16 mouse cellular contexts compared by ENCODE assay signal in the genomic region with DNA sequence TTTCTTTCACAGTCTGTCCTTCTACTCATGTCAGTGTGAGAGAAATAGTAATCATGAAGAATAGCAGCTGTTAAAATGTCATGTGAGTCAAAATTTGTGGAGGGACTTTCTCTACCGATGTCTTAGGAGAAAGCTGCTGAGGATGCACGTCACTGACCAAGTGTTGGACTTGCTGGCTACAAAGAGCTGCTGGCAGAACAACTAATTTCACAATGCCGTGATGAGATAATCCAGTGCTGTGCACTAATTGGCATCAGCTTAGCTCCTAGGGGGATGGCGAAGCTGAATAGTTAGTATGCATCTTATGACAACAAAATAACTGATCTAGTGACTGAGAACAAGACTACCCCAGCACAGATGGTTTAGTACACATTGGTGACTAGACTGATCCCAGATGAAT. TPM values are rescaled to one million over a fixed set of nuclear protein-coding genes. Genes with fewer than 3 reads are reported as not detected.
DNase-seq lines count a peak whose midpoint lies in the region; ATAC-seq lines count a peak whose summit lies in the region.
"Had no signal": no experiment of that assay in that cellular context is flagged by ENCODE, and none has a peak within 500 bp of the region (broad histone marks: within the 10 kb centered on the region; RNA-seq: fewer than 3 reads in every experiment).

No protein-coding gene starts in this region.

- intact Hi-C loops in heart, postnatal 25 days (cut with DNase I): no loop called here

- no peak overlapping the region for H3K4me3 ChIP-seq in heart, embryonic 10.5 days
- H3K4me3 ChIP-seq in forebrain, embryonic 12.5 days (replicated peaks): no peak overlapping the region
- H3K4me3 ChIP-seq in intestine, embryonic 16.5 days (ENCODE audit: low read length): no peak overlapping the region
- H3K4me3 ChIP-seq: embryonic facial prominence, embryonic 12.5 days; hindbrain, embryonic 15.5 days had no signal

- H3K27me3 ChIP-seq in heart, embryonic 10.5 days (ENCODE audit: insufficient read depth, poor library complexity, severe bottlenecking): no peaks in the 10 kb centered on the region
- no peaks in the 10 kb centered on the region for H3K27me3 ChIP-seq in forebrain, embryonic 12.5 days
- H3K27me3 ChIP-seq in intestine, embryonic 16.5 days (replicated peaks; ENCODE audit: control insufficient read depth, insufficient read depth, low read length): no peaks in the 10 kb centered on the region
- H3K27me3 ChIP-seq: embryonic facial prominence, embryonic 12.5 days; hindbrain, embryonic 15.5 days had no signal

- H3K4me2 ChIP-seq in forebrain, embryonic 12.5 days: no peak overlapping the region
- no peak overlapping the region for H3K4me2 ChIP-seq in intestine, embryonic 16.5 days (ENCODE audit: low read depth, low read length)
- H3K4me2 ChIP-seq: embryonic facial prominence, embryonic 12.5 days; hindbrain, embryonic 15.5 days had no signal

- no peak overlapping the region for H3K9ac ChIP-seq in forebrain, embryonic 12.5 days
- no peak overlapping the region for H3K9ac ChIP-seq in intestine, embryonic 16.5 days (ENCODE audit: low read depth, low read length)
- H3K9ac ChIP-seq: embryonic facial prominence, embryonic 12.5 days; hindbrain, embryonic 15.5 days had no signal

- H3K36me3 ChIP-seq in heart, embryonic 10.5 days: no peaks in the 10 kb centered on the region
- no peaks in the 10 kb centered on the region for H3K36me3 ChIP-seq in forebrain, embryonic 12.5 days (replicated peaks)
- no peaks in the 10 kb centered on the region for H3K36me3 ChIP-seq in intestine, embryonic 16.5 days (ENCODE audit: control insufficient read depth, insufficient read depth, low read length)
- H3K36me3 ChIP-seq: embryonic facial prominence, embryonic 12.5 days; hindbrain, embryonic 15.5 days had no signal

- H3K4me1 ChIP-seq in heart, embryonic 10.5 days: 0 out of 2 replicates have a peak, but pooled peaks cover under 1% of the 10 kb centered on the region
- no peaks in the 10 kb centered on the region for H3K4me1 ChIP-seq in forebrain, embryonic 12.5 days
- no peaks in the 10 kb centered on the region for H3K4me1 ChIP-seq in intestine, embryonic 16.5 days (ENCODE audit: control insufficient read depth, insufficient read depth, low read length)
- H3K4me1 ChIP-seq: embryonic facial prominence, embryonic 12.5 days had no signal

- H3K9me3 ChIP-seq in heart, embryonic 10.5 days: no peaks in the 10 kb centered on the region
- no peaks in the 10 kb centered on the region for H3K9me3 ChIP-seq in forebrain, embryonic 12.5 days
- no peaks in the 10 kb centered on the region for H3K9me3 ChIP-seq in intestine, embryonic 16.5 days (ENCODE audit: control insufficient read depth, low read length)
- H3K9me3 ChIP-seq: embryonic facial prominence, embryonic 12.5 days; hindbrain, embryonic 15.5 days had no signal

- peak; percentile 55; the same call in 1 of the 2 replicates for ATAC-seq in forebrain, embryonic 12.5 days (ENCODE audit: low FRiP score)
- ATAC-seq in intestine, embryonic 16.5 days: no peak

- H3K27ac ChIP-seq in heart, embryonic 10.5 days: no peak overlapping the region
- no peak overlapping the region for H3K27ac ChIP-seq in forebrain, embryonic 12.5 days
- H3K27ac ChIP-seq in intestine, embryonic 16.5 days (ENCODE audit: low read length): no peak overlapping the region
- H3K27ac ChIP-seq: embryonic facial prominence, embryonic 12.5 days; hindbrain, embryonic 15.5 days had no signal

- 71% methylated on average over 4 of the region's 4 CpGs for WGBS in heart, embryonic 10.5 days
- whole genome bisulfite sequencing in forebrain, embryonic 12.5 days: 13% methylated on average over 4 of the region's 4 CpGs
- WGBS in intestine, embryonic 16.5 days: 66% methylated on average over 4 of the region's 4 CpGs

- DNase-seq in heart, adult 18-20 months: peak; percentile 72 to 86
- no peak for DNase-seq in heart, embryonic 10.5 days (ENCODE audit: low spot score)
- DNase-seq in Muller cell, postnatal 12 days (ENCODE audit: inconsistent ontology term): peak; percentile 21
- peak; percentile 52 for DNase-seq in heart, postnatal 25 days (ENCODE audit: low spot score)
- no peak for DNase-seq in left cerebral cortex, adult 11 months (ENCODE audit: low spot score)
- no peak for DNase-seq in ovary, postnatal 10 days (ENCODE audit: low spot score)
- DNase-seq: adrenal gland, postnatal 10 days; cerebellum, adult 18-20 months; kidney, postnatal 14 days; left cerebral cortex, postnatal 4 days; thymus, adult 2 months had no signal

RNA-seq across cellular contexts. Expression of a gene that starts 34.9 kb away (rescaled TPM):
- total RNA-seq in heart, adult 18-20 months (2021): under 1 TPM; 0.75 to 0.77 TPM
- polyA plus RNA-seq in heart, embryonic 10.5 days (2016; fragmentation: Nextera tagmentation; extraction: Ambion mirVana): not detected in 2 replicates
- not detected in 2 replicates for polyA plus RNA-seq in forebrain, embryonic 12.5 days (2016; fragmentation: Nextera tagmentation; extraction: Ambion mirVana)
- under 1 TPM; 0.67 to 0.68 TPM for total RNA-seq in heart, postnatal 25 days (2021)
- not detected in 2 replicates for polyA plus RNA-seq in intestine, embryonic 16.5 days (2015; fragmentation: Nextera tagmentation; extraction: Ambion mirVana)
- polyA plus RNA-seq: embryonic facial prominence, embryonic 12.5 days; hindbrain, embryonic 15.5 days; liver, embryonic 16.5 days; thymus, adult 2 months had no signal

RNA-seq across cellular contexts. Expression of a gene that starts 40.7 kb away (rescaled TPM):
- under 1 TPM; 0.75 to 0.77 TPM for total RNA-seq in heart, adult 18-20 months (2021)
- not detected in 2 replicates for polyA plus RNA-seq in heart, embryonic 10.5 days (2016; fragmentation: Nextera tagmentation; extraction: Ambion mirVana)
- not detected in 2 replicates for polyA plus RNA-seq in forebrain, embryonic 12.5 days (2016; fragmentation: Nextera tagmentation; extraction: Ambion mirVana)
- total RNA-seq in heart, postnatal 25 days (2021): under 1 TPM; 0.67 to 0.68 TPM
- polyA plus RNA-seq in intestine, embryonic 16.5 days (2015; fragmentation: Nextera tagmentation; extraction: Ambion mirVana): not detected in 2 replicates
- polyA plus RNA-seq: embryonic facial prominence, embryonic 12.5 days; hindbrain, embryonic 15.5 days; liver, embryonic 16.5 days; thymus, adult 2 months had no signal

RNA-seq across cellular contexts. Expression of a gene that starts 46.5 kb away (rescaled TPM):
- under 1 TPM; 0.75 to 0.77 TPM for total RNA-seq in heart, adult 18-20 months (2021)
- polyA plus RNA-seq in heart, embryonic 10.5 days (2016; fragmentation: Nextera tagmentation; extraction: Ambion mirVana): not detected in 2 replicates
- polyA plus RNA-seq in forebrain, embryonic 12.5 days (2016; fragmentation: Nextera tagmentation; extraction: Ambion mirVana): not detected in 2 replicates
- under 1 TPM; 0.67 to 0.68 TPM for total RNA-seq in heart, postnatal 25 days (2021)
- polyA plus RNA-seq in intestine, embryonic 16.5 days (2015; fragmentation: Nextera tagmentation; extraction: Ambion mirVana): not detected in 2 replicates
- polyA plus RNA-seq: embryonic facial prominence, embryonic 12.5 days; hindbrain, embryonic 15.5 days; liver, embryonic 16.5 days; thymus, adult 2 months had no signal

RNA-seq across cellular contexts. Expression of a gene that starts 52.3 kb away (rescaled TPM):
- total RNA-seq in heart, adult 18-20 months (2021): under 1 TPM; 0.75 to 0.77 TPM
- polyA plus RNA-seq in heart, embryonic 10.5 days (2016; fragmentation: Nextera tagmentation; extraction: Ambion mirVana): not detected in 2 replicates
- not detected in 2 replicates for polyA plus RNA-seq in forebrain, embryonic 12.5 days (2016; fragmentation: Nextera tagmentation; extraction: Ambion mirVana)
- total RNA-seq in heart, postnatal 25 days (2021): under 1 TPM; 0.67 to 0.68 TPM
- not detected in 2 replicates for polyA plus RNA-seq in intestine, embryonic 16.5 days (2015; fragmentation: Nextera tagmentation; extraction: Ambion mirVana)
- polyA plus RNA-seq: embryonic facial prominence, embryonic 12.5 days; hindbrain, embryonic 15.5 days; liver, embryonic 16.5 days; thymus, adult 2 months had no signal

RNA-seq across cellular contexts. Expression of a gene that starts 58.1 kb away (rescaled TPM):
- under 1 TPM in 1 of 2 experiments, not detected in 1; 0.75 TPM for total RNA-seq in heart, adult 18-20 months (2021)
- polyA plus RNA-seq in heart, embryonic 10.5 days (2016; fragmentation: Nextera tagmentation; extraction: Ambion mirVana): not detected in 2 replicates
- polyA plus RNA-seq in forebrain, embryonic 12.5 days (2016; fragmentation: Nextera tagmentation; extraction: Ambion mirVana): not detected in 2 replicates
- under 1 TPM; 0.67 to 0.68 TPM for total RNA-seq in heart, postnatal 25 days (2021)
- polyA plus RNA-seq in intestine, embryonic 16.5 days (2015; fragmentation: Nextera tagmentation; extraction: Ambion mirVana): not detected in 2 replicates
- total RNA-seq: adrenal gland, postnatal 10 days; left cerebral cortex, postnatal 4 days had no signal
- polyA plus RNA-seq: embryonic facial prominence, embryonic 12.5 days; hindbrain, embryonic 15.5 days; liver, embryonic 16.5 days; thymus, adult 2 months had no signal

Comparison
In these comparisons a context has a peak if more than half of its experiments do, and no peak if none do; other contexts are left out.
1. DNase-seq: peak in heart, adult 18-20 months (2 of 2), Muller cell, postnatal 12 days (single experiment) and heart, postnatal 25 days (single experiment); none in heart, embryonic 10.5 days (single experiment), left cerebral cortex, adult 11 months (single experiment) and ovary, postnatal 10 days (single experiment).